Mouse (Mus musculus): ENCODE measurements around the gene Nf1. TPM values are rescaled to one million over a fixed set of nuclear protein-coding genes. Genes with fewer than 3 reads are reported as not detected.

Nf1 gene
- total RNA-seq, 2 experiments from 2014 or later = 111 to 118 TPM

DNA sequence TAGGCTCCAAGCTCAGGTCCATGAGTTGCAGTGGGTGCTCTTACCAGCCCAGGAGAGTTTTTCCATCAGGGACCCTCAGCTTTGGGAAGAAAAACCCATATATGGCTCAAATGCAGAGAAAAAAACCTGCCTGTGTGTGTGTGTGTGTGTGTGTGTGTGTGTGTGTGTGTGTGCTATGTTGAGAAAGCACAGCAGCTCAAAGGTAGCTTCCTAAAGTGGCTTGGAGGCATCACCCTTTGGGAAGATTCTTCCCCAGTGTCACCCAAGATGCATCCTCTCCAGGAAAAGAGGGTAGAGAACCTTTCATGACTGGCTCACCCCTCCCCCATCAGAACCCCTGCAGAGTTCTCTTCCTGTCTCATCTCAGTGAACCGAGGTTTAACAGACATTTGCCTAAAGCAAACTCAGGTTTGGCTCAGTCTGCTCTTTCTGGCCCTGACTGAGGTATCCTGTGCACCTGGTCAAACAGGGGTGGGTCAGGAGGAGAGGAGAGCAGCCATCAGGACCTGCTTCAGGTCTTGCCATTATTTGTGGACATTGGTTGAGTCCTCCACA, 272.6 kb downstream of the Nf1 start:
- intact Hi-C loops (cut with DNase I) = no loop called here
- DNase-seq (ENCODE audit: extremely low spot score in 1 of 2, low spot score in 2 of 2) = peak in 1 of 2 experiments; percentile 55

DNA sequence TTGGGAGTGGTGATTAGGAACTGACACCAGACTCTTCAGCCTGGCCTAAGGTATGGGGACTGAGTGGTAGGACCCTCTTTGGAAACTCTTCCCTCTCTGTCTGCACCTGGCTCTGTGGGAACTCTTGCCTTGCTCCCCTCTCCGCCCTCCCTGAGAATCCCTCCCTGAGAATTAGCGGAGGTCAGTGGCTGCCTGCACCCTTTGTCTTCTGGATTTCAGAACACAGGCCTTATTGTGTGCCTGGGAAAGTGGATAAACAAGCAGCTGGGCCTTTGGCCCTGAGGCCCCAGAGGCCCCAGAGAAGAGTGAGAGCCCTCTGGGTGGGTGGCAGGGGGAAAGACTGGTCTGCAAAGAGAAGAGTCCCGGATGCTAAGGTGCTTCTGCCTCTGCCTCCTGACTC, 273.6 kb downstream of the Nf1 start:
- no peak for DNase-seq (ENCODE audit: extremely low spot score in 1 of 2, low spot score in 2 of 2)
- intact Hi-C loops (cut with DNase I) = no loop called here

DNA sequence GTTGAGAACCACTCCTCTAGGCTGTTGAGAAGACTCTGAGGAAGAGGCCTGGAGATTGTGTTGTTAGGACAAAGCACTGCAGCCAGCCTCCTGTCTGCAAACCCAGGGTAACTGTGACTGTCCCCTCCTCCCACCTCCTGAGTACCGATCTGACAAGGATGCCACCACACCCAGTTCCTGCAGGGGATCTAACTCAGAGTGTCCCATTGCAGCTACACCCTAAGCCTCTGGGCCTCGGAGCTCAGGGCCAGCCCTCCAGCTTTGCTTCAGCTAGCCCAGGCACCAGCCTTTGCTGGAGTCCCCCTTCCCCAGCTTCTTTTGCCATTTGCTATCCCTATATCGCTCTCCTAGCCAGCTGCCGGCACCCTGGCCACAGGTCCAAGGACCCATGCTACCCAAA, 274.2 kb downstream of the Nf1 start:
- intact Hi-C loops (cut with DNase I) = no loop called here
- no peak for DNase-seq (ENCODE audit: extremely low spot score in 1 of 2, low spot score in 2 of 2)

DNA sequence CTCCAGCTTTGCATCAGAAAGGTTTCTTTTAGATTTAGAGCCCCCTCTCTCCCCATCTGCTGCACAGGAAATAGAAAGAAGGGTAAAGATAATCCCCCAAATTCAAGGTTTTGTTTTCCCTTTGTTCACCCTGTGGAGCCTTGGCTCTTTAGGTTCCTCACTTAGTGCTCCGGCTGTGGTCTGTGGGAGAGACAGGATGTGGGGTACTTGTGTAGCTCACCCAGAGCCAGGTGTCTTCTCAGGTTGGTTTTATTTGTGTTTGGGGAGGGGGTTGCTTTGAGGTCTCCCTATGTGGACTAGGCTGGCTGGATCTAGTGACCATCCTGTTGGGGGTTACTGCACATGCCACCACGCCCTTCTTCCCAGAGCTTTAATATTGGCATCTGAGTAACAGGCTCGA, 275.4 kb downstream of the Nf1 start:
- DNase-seq (ENCODE audit: extremely low spot score in 1 of 2, low spot score in 2 of 2) = no peak
- intact Hi-C loops (cut with DNase I) = no loop called here

DNA sequence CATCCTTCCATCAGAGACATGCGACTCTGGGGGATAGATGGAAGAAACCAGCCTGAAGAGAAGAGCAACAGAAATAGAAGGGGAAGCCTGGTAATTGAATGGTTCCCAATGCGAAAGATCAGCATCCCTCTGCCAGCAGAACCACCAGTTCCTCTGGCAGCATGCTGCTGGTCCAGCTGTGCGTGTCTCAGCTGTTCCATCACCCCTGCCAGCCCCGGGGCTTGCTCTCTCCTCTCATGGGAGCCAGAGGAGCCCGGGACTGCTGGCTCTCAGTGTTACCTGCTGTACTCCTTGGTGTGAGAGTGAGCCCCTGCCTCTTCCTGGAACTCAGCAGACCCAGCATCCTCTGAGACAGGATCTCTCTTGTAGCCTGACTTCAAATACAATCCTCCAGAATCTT, 276.4 kb downstream of the Nf1 start:
- intact Hi-C loops (cut with DNase I) = no loop called here
- no peak for DNase-seq (ENCODE audit: extremely low spot score in 1 of 2, low spot score in 2 of 2)

DNA sequence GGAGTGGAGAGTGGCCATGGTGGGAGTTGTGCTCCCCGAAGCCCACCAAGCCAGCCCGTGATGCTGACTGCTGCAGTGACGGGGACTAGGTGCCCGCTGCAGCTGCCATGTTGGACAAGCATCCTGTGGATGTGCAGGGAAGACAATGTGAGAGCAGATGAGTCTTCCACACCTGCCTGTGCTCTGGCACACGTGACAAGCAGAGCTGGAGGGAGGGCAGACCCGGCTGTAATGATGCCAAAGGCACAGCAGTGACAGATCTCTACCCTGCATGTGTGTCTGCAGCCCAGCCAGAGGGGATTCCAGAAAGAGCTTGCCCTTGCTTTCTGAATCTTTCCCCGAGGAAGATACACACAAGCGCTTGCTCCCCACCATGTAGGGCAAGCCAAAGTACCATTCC, 278.5 kb downstream of the Nf1 start:
- intact Hi-C loops (cut with DNase I) = no loop called here
- no peak for DNase-seq (ENCODE audit: extremely low spot score in 1 of 2, low spot score in 2 of 2)

DNA sequence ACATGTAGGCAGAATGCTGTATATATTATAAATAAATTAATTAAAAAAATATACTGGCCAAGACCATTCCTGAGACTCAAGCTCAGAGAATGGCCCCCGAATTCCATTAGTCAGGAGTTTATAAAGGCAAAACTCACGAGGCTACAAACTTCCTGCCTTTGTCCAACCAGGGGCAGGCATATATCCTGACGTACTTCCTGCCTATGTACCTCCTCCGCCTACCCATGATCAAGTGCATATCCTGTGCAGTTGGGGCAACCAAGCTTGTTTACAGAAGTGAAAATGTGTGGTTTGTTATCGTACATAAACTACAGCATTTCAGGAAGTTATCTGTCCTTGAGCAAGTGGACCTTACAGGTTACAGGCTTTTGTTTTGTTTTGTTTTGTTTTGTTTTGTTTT, 283.5 kb downstream of the Nf1 start:
- intact Hi-C loops (cut with DNase I) = no loop called here

DNA sequence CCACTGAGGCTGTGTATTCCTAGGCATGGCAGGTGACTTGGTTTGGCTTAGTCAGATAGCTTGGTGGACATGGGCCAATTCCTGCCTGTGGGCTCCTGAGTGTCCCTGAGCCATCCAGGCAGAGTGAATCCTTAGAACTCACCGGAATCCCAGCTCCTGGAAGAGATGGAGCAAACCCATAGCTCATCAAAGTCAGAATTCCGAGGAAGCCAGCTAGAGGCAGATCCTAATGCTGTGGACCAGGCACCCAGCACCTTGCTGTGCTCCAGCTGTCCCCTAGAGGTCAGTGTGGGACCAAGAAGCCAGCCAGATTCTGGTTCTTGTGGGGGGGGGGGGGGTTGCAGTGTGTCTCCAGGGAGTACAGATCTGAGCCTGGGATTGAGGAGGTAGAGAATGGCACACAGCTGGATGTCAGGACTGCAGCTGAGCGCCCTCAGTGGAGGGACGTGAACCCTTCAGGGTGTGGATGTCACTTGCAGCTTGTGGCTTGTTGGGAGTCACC, 285.4 kb downstream of the Nf1 start:
- intact Hi-C loops (cut with DNase I) = loop anchor here (1.0 kb wide), 1 partner anchor 61 kb away; no protein-coding TSS in a partner anchor

More for the DNA sequence above, 283.5 kb downstream of the Nf1 start:
- DNase-seq (ENCODE audit: extremely low spot score in 1 of 2, low spot score in 2 of 2) = no peak

DNA sequence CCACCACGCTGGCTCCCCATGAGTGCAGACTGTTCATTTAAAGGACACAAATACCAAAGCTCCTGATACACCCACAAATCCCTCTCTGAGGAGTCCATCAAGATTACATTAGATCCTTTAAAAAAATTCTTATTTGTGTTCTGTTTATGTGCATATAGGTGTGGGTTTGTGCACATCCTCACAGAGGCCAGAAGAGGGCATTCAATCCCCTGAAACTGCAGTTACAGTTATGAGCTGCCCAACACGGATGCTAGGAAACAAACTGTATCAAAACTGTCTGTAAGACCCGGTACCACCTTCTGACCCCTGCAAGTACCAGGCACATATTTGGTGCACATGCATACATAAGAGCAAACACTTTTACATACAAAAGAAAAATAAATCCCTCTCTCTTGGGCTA, 289.2 kb downstream of the Nf1 start:
- DNase-seq (ENCODE audit: extremely low spot score in 1 of 2, low spot score in 2 of 2) = no peak
- intact Hi-C loops (cut with DNase I) = no loop called here

More for the DNA sequence above, 285.4 kb downstream of the Nf1 start:
- DNase-seq (ENCODE audit: extremely low spot score in 1 of 2, low spot score in 2 of 2) = peak; percentile 56 to 70

DNA sequence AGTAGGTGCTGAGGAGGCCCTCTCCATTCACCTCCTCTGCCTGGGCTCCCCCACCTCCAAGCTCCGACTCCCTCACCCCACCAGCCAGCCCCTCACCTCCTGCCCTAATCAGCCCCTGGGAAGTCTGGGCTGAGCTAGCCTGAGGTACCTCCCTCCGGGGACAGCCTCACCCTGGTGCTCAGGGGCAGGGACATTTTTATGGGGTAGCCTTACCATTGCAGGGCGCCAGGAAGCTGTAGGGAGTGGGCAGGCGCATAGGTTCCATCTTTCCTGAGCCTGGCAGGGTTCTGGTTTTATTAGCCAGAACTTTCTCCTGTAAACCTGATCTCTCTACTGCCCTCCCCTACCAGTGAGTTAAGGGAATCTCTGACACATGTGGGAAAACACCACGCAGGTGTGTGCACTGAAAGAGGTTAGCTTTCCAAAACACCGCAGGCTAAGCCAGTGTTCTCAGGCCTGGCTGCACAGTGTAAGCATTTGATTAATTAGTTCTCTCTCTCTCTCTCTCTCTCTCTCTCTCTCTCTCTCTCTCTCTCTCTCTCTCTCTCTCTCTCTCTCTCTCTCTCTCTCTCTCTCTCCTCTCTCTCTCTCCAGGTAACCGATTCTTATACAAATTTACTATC, 290.4 kb downstream of the Nf1 start:
- intact Hi-C loops (cut with DNase I) = no loop called here

DNA sequence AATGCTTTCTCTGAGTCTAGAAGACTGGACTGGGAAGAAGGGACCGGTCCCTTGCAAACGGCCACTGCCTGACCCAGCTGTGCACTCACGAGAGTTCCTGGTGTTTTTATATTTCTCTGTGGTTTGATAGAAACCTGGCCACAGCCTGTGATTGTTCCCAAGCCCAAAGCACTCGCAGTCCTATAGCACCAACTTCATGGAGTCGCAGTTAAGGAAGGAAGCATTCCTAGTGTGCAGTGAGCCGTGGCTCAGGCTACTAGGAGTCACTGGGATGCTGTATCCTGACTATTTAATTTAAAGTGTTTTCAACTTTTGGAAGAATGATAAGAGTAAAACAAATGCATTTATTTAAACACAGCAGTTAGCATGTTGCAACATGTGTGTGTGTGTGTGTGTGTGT, 291.0 kb downstream of the Nf1 start:
- intact Hi-C loops (cut with DNase I) = no loop called here
- DNase-seq (ENCODE audit: extremely low spot score in 1 of 2, low spot score in 2 of 2) = no peak

More for the DNA sequence above, 290.4 kb downstream of the Nf1 start:
- no peak for DNase-seq (ENCODE audit: extremely low spot score in 1 of 2, low spot score in 2 of 2)

Other genes starting within 250 kb of the Nf1 start
- gene Ksr1, start 193.3 kb upstream of the Nf1 start, total RNA-seq (2021) = 10 to 100 TPM; 51.2 to 51.6 TPM
- gene Wsb1, start 85.0 kb upstream of the Nf1 start, total RNA-seq (2021) = 10 to 100 TPM; 89.6 to 95.4 TPM
- gene Gm9964, start 42.8 kb upstream of the Nf1 start, total RNA-seq (2021) = 1 to 10 TPM in 1 of 2 experiments, under 1 TPM in 1; 0.66 to 1.0 TPM
- gene Omg, start 164.4 kb downstream of the Nf1 start, total RNA-seq (2021) = 10 to 100 TPM; 80.0 to 90.9 TPM
- 1 to 10 TPM in 1 of 2 experiments, under 1 TPM in 1; 0.94 to 1.3 TPM for gene Evi2b, start 184.1 kb downstream of the Nf1 start, total RNA-seq (2021)
- gene Evi2, start 190.9 kb downstream of the Nf1 start, total RNA-seq (2021) = under 1 TPM in 1 of 2 experiments, not detected in 1; 0.13 TPM
- gene Evi2a, start 190.9 kb downstream of the Nf1 start, total RNA-seq (2021) = 1 to 10 TPM; 4.7 to 6.1 TPM